Mouse (Mus musculus) thymus, adult 2 months (tissue): ENCODE results near the gene Ncapd2. TPM values are rescaled to one million over a fixed set of nuclear protein-coding genes. Genes with fewer than 3 reads are reported as not detected.

Experiments used
- DNase-seq: peaks from one replicate; pipeline ENCODE4 v3.0.0; 2021
- H3K27ac ChIP-seq: fragments of 200-500 bp; 2 replicates; pipeline ENCODE4 v1.5.1; 2012; ENCODE audit warnings: low read length, control low read depth; ENCODE audit not compliant: control insufficient read depth, insufficient read depth
- H3K27me3 ChIP-seq: fragments of 200-500 bp; 2 replicates; pipeline ENCODE4 v1.6.1; 2012; ENCODE audit warnings: mild to moderate bottlenecking, low read length, moderate library complexity, mixed read lengths; ENCODE audit not compliant: control insufficient read depth, insufficient read depth
- H3K36me3 ChIP-seq: fragments of 200-500 bp; 2 replicates; pipeline ENCODE4 v1.6.1; 2012; ENCODE audit warnings: mild to moderate bottlenecking, low read length, moderate library complexity; ENCODE audit not compliant: control insufficient read depth, insufficient read depth
- H3K4me1 ChIP-seq: fragments of 200-500 bp; replicated peaks from 2 replicates; pipeline ENCODE4 v1.6.1; 2012; ENCODE audit warnings: low read length; ENCODE audit not compliant: control insufficient read depth, insufficient read depth
- H3K4me3 ChIP-seq: fragments of 200-500 bp; 2 replicates; pipeline ENCODE4 v1.5.1; 2012; ENCODE audit warnings: mild to moderate bottlenecking, low read length, control low read depth, moderate library complexity; ENCODE audit not compliant: control insufficient read depth, insufficient read depth
- CTCF ChIP-seq: fragments of 200-500 bp; IDR thresholded peaks from 2 replicates; pipeline ENCODE4 v1.5.1; 2012; ENCODE audit warnings: mild to moderate bottlenecking, control low read depth, low read length, moderate library complexity, borderline replicate concordance; ENCODE audit not compliant: control insufficient read depth, poor library complexity, insufficient read depth; ENCODE audit errors: extremely low read depth
- POLR2A ChIP-seq: fragments of 200-500 bp; IDR thresholded peaks from 2 replicates; pipeline ENCODE4 v1.6.1; 2012; ENCODE audit warnings: mild to moderate bottlenecking, low read length, control low read depth, moderate library complexity; ENCODE audit not compliant: control insufficient read depth, poor library complexity, insufficient read depth; ENCODE audit errors: extremely low read depth
- whole genome bisulfite sequencing: fragments of 180-500 bp; shearing (Covaris S2); methylation state at CpG from one replicate; pipeline ENCODE4 v1.1.7; 2018; 5-methylcytosine and 5-hydroxymethylcytosine counted together
- polyA plus RNA-seq: library from polyadenylated mRNA; depleted of rRNA; stranded (reverse); fragments of >200 nt; gene quantifications from 2 replicates; pipeline ENCODE4 v1.2.3, GENCODE M21; 2012

The Ncapd2 gene
- polyA plus RNA-seq, 1 experiment: 430 TPM

DNA sequence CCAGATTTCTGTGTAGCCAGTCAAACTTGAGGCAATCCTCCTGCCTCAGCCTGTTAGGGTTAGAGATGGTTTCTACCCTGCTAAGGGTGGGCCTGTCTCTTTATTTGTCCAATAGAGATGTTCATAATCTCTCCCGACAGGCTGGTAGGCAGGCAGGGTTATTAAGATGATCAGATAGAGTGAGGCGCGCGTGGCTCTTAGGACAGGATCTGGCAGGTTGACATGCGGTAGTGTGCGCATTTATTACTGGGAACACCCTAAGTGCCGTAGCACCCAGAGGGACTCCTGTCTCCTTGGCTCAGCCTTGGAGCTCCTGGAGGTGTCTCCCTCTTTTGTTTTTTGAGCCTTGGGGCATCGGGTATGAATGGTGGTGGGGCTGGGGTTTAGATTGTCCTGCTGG lies 36.2 kb downstream of the Ncapd2 start:
- DNase-seq: no peak
- no peak overlapping the region for H3K27ac ChIP-seq
- peaks cover 30% of the 10 kb centered on the region for H3K36me3 ChIP-seq
- H3K27me3 ChIP-seq: no peaks in the 10 kb centered on the region
- no peak overlapping the region for H3K4me3 ChIP-seq
- TF ChIP-seq CTCF (no peak), POLR2A (no peak)
- 99% methylated on average over 8 of the region's 8 CpGs for WGBS
- H3K4me1 ChIP-seq: no peaks in the 10 kb centered on the region

DNA sequence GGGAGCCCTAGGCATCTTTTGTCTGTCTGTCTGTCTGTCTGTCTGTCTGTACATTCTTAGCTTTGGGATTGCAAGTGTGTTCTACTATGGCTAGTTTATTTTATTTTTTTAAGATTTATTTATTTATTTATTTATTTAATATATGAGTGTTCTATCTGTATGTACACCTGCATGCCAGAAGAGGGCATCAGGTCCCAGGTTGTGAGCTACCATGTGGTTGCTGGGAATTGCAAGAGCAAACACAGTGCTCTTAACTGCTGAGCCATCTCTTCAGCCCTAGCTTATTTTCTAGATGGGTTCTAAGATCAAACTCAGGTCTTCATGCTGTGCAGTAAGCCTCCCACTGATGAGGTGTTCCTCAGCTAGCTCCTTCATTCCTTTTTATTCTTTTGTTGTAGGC lies 37.0 kb downstream of the Ncapd2 start:
- peaks cover 26% of the 10 kb centered on the region for H3K36me3 ChIP-seq
- TF ChIP-seq POLR2A (no peak), CTCF (no peak)
- H3K4me1 ChIP-seq: no peaks in the 10 kb centered on the region
- no peak overlapping the region for H3K4me3 ChIP-seq
- DNase-seq: no peak
- H3K27ac ChIP-seq: no peak overlapping the region
- H3K27me3 ChIP-seq: no peaks in the 10 kb centered on the region

GRCm38 (mm10) chr6:125153682-125154081 lies 37.8 kb downstream of the Ncapd2 start:
- 93% methylated on average over 4 of the region's 4 CpGs for WGBS
- H3K36me3 ChIP-seq: peaks cover 20% of the 10 kb centered on the region
- TF ChIP-seq CTCF (no peak), POLR2A (no peak)

DNA sequence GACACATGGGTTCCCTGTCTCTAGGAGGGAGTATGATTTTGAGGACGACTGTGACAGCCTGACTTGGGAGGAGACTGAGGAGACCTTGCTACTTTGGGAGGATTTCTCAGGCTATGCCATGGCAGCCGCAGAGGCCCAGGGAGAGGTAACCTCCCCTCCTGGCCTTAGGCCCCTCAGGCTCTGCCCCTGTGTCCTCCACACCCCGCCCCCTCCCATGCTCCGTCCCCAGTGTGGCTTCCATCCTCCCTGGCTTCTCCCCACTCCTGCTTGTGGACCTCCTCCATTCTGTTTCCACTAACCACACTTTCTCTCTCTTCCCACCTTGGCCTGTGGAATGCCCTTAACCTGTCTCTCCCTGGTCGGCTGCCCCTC lies 38.5 kb downstream of the Ncapd2 start:
- no peak overlapping the region for H3K4me3 ChIP-seq
- H3K27me3 ChIP-seq: no peaks in the 10 kb centered on the region
- H3K4me1 ChIP-seq: peaks cover 4% of the 10 kb centered on the region; the same call in 1 of the 2 replicates
- 96% methylated on average over 5 of the region's 5 CpGs for WGBS
- no peak for TF ChIP-seq POLR2A
- TF ChIP-seq CTCF: no peak
- no peak for DNase-seq
- H3K36me3 ChIP-seq: peaks cover 20% of the 10 kb centered on the region
- H3K27ac ChIP-seq: no peak overlapping the region

More at GRCm38 (mm10) chr6:125153682-125154081, 37.8 kb downstream of the Ncapd2 start:
- Histone ChIP-seq H3K27me3 (no peaks in the 10 kb centered on the region), H3K4me3 (no peak overlapping the region), H3K27ac (no peak overlapping the region), H3K4me1 (no peaks in the 10 kb centered on the region)
- DNase-seq: no peak

GRCm38 (mm10) chr6:125152212-125153017 lies 39.1 kb downstream of the Ncapd2 start:
- Histone ChIP-seq H3K4me3 (no peak overlapping the region), H3K36me3 (peaks cover 18% of the 10 kb centered on the region), H3K4me1 (peaks cover 5% of the 10 kb centered on the region; the same call in 1 of the 2 replicates), H3K27ac (no peak overlapping the region), H3K27me3 (no peaks in the 10 kb centered on the region)
- TF ChIP-seq POLR2A (no peak), CTCF (no peak)
- WGBS: 95% methylated on average over 22 of the region's 22 CpGs
- DNase-seq: no peak

DNA sequence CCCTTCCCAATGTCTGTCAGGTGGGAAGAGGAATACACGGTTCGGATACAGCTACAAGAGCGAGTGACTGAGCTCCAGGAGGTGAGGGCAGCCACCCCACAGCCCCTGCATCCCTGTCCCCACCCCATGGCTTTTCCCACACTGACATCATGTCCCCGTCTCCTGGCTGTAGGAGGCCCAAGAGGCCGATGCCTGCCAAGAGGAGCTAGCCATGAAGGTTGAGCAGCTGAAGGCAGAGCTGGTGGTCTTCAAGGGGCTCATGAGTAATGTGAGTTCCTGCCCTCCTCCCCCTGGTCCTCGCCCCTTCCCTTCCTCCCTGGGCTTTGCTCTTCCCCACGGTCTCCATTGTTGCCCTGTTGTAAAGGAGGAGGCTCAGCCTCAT lies 41.9 kb downstream of the Ncapd2 start:
- Histone ChIP-seq H3K27ac (no peak overlapping the region), H3K27me3 (no peaks in the 10 kb centered on the region), H3K4me3 (no peak overlapping the region), H3K4me1 (peaks cover 26% of the 10 kb centered on the region), H3K36me3 (peaks cover 16% of the 10 kb centered on the region)
- DNase-seq: no peak
- TF ChIP-seq CTCF (no peak), POLR2A (no peak)
- 92% methylated on average over 7 of the region's 7 CpGs for WGBS

GRCm38 (mm10) chr6:125148926-125149568 lies 42.5 kb downstream of the Ncapd2 start:
- WGBS: 78% methylated on average over 16 of the region's 16 CpGs
- peaks cover 26% of the 10 kb centered on the region for H3K4me1 ChIP-seq
- TF ChIP-seq CTCF (no peak), POLR2A (no peak)
- H3K4me3 ChIP-seq: no peak overlapping the region
- no peak overlapping the region for H3K27ac ChIP-seq
- H3K27me3 ChIP-seq: no peaks in the 10 kb centered on the region
- DNase-seq: no peak
- peaks cover 16% of the 10 kb centered on the region for H3K36me3 ChIP-seq
